Mouse (Mus musculus): ENCODE data around the gene Zfp119a.
"Not testable (repeated sequence)": the region's sequence is repeated elsewhere in the genome, so short reads cannot be mapped to it uniquely, and the experiment has no call there.

Zfp119a gene

GRCm38 (mm10) chr17:55878636-55879369 lies at the start of gene Zfp119a:
Zfp119a (minus strand) TSS chr17:55878930.
- peak; percentile 91 for DNase-seq

GRCm38 (mm10) chr17:55906669-55907068 lies 27.9 kb upstream of the Zfp119a start:
- DNase-seq = no peak

GRCm38 (mm10) chr17:55904131-55904530 lies 25.4 kb upstream of the Zfp119a start:
- no peak for DNase-seq

DNA sequence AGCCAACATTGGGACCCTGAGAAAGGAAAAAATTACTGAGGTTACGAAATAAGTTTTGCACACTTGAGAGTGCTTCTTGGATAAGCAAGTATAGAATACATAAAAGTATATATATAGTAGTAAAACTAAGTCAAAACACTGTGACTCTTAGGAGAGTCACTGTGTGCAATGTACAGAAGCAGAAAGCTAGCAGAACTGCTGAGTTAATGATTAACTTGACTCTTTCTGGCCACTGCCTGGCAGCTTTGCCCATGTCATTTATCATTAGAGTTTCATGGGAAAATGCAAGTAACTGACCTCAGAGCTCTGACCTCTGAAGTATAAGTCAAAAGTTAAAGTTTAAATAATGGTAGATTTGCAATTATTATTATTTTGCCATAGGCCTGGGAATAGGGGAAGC lies 25.0 kb upstream of the Zfp119a start:
- DNase-seq = no peak

GRCm38 (mm10) chr17:55903087-55903486 lies 24.4 kb upstream of the Zfp119a start:
- no peak for DNase-seq

- DNase-seq = not testable (repeated sequence)
Observed at GRCm38 (mm10) chr17:55892406-55892955, 13.8 kb upstream of the Zfp119a start.

DNA sequence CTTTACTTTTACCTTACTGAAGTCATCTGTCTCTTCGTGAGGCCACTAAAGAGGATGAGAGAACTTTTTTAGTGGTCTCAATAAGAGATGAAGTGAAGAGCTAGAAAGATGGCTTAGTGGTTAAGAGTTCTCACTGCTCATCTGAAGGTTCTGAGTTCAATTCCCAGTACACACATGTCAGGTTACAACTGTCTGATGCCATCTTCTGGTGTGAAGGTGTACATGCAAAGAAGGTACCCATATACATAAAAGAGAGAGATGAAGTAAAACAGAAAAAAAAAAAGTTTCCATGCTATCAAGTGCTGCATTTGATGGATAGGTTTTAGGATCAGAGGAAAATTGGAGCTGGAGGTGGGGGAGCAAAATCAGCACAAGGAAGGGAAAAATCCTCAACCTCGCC lies 6.2 kb upstream of the Zfp119a start:
- no peak for DNase-seq

- DNase-seq = no peak
Observed at GRCm38 (mm10) chr17:55883631-55884030, 4.9 kb upstream of the Zfp119a start.

DNA sequence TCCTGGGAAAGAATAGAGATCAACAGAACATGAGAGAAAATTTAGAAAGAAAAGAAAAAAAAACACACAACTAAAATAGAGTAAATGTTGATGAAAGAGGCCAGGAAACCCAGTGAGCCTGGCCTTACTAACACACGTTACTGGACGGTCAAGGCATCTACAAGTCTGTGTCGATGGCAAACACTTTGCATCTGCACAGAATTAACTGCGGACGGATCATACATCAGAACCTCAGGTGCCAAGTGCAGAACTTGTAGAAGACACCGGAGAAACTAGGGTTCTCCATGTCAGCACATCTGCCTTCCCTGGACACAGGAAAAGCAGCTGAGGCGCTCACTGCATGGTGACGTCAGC lies 471 bp downstream of the Zfp119a start:
- DNase-seq = not testable (repeated sequence)

DNA sequence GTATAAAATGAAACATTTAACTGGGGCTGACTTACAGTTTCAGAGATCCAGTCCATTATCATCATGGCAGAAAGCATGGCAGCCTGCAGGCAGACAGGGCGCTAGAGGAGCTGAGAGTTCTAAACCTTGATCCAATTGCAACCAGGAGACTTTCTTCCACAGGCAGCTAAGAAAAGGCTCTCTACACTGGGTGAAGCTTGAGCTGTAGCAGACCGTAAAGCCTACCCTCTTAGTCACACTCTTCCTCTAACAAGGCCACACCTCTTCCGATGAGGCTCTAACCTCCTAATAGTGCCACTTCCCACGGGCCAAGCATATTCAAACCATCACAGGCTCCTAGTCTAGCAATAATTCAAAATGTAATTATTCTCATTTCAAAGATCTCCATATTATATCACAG lies 1.5 kb downstream of the Zfp119a start:
- DNase-seq = no peak

GRCm38 (mm10) chr17:55843067-55843466 lies 35.7 kb downstream of the Zfp119a start:
- no peak for DNase-seq

GRCm38 (mm10) chr17:55821566-55821965 lies 57.2 kb downstream of the Zfp119a start:
- DNase-seq = no peak

- no peak for DNase-seq
Observed at GRCm38 (mm10) chr17:55816853-55817252, 61.9 kb downstream of the Zfp119a start.

Data from cerebellum, adult 9-11 months (tissue).